Mouse (Mus musculus) C2C12 (cell line): ENCODE data around the gene AI837181.

Experiments used
- CEBPB ChIP-seq: IDR thresholded peaks from one replicate; pipeline ENCODE4 v1.6.1; 2011; ENCODE audit warnings: low read depth, mild to moderate bottlenecking, control low read depth, moderate library complexity
- CTCF ChIP-seq: IDR thresholded peaks from one replicate; pipeline ENCODE4 v1.5.1; 2011; ENCODE audit not compliant: control insufficient read depth, insufficient read depth, insufficient read length
- MAX ChIP-seq: IDR thresholded peaks from one replicate; pipeline ENCODE4 v1.6.1; 2011; ENCODE audit warnings: mild to moderate bottlenecking, control low read depth
- MYOD1 ChIP-seq: IDR thresholded peaks from one replicate; pipeline ENCODE4 v1.6.1; 2011; ENCODE audit warnings: low read depth; ENCODE audit not compliant: control insufficient read depth, insufficient read length
- MYOG ChIP-seq: IDR thresholded peaks from one replicate; pipeline ENCODE4 v1.6.1; 2011; ENCODE audit not compliant: control insufficient read depth, insufficient read length; ENCODE audit errors: extremely low read depth
- USF1 ChIP-seq: IDR thresholded peaks from one replicate; pipeline ENCODE4 v1.6.1; 2011; ENCODE audit warnings: low read depth, mild to moderate bottlenecking, control low read depth, moderate library complexity

DNA sequence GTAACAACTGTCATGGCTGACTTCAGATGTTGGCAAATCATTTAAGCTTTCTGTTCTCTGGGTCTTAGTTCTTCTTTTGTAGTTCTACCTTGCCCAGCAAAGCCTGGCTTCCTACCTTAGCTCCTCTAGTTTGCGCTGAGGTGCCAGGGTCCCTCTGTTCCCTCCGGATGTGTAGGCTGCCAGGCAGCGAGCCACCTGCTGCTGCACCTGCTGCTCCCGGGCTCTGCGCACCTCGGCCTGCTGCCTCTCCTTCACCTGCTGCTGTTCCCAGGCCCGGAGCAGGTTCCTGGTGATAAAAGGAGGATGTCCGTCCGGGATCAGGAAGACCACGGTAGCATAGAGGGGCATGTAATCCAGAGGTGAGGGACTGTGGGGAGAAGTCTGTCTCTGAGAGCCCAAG, 30.8 kb upstream of the AI837181 start:
- TF ChIP-seq MYOG: no peak
- TF ChIP-seq CTCF: no peak
- TF ChIP-seq USF1: no peak
- TF ChIP-seq MYOD1: no peak
- TF ChIP-seq MAX: no peak
- TF ChIP-seq CEBPB: no peak
